Mouse (Mus musculus) T-helper 2 cell (primary cell): ENCODE measurements around the gene Ahnak2.

Experiments used
- in situ Hi-C: fragments of 300-600 bp; cut with MboI, MseI; formaldehyde crosslinking; loops from one replicate; pipeline ENCODE4 v1.15.1; 2025; ENCODE audit warnings: high pct_unique_total_duplicates

The Ahnak2 gene

DNA sequence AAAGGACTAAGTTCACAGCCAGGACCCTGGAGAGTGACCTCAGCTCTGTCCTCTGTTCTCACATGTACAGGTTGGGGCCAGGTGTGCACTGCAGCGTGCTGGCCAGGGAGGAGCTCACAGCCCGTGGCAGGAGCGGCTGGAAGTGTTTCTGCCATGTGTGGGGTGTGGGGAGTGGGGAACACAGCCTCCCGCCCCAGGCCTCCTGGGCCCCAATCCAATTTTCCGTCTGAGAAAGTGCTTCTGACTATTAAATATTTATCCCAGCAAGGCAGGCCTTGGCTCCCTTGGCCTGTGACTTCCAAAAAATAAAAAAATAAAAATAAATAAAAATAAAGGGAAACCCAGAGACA lies 4.2 kb downstream of the Ahnak2 start:
- in situ Hi-C loops = loop anchor here (10.0 kb wide), 1 partner anchor 636 kb away; no protein-coding TSS in a partner anchor

DNA sequence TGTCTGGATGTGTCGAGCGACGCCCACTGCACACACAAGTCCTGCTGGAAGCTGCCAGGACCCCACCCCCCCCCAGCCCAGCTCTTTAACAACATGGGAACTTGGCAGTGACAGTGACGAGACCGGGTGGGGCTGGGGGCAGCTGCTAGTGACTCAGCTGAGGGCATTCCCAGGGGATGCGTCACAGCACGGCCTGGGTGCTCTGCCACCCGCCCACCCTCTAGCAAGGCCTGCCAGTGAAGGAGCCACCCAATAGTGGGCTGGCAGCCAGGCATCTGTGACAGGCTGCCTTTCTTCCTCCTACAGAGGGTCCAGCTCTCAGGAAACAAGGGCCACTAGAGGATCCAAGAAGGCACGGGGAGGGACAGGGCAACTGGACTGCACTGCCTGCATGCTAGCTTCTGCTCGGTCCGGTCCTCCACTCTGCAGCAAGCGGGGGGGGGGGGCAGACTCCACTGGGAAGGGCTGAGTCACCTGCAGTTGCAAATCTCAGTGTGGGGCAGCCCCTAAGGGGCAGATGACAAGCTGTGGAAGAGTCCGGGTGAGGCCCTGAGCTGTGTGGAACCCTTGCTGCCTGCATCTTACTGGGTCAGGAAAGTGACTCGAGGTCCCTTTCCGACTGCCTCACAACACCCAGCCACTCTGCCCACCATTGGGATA lies 4.7 kb downstream of the Ahnak2 start:
- in situ Hi-C loops = loop anchor here (10.0 kb wide), 1 partner anchor 637 kb away; no protein-coding TSS in a partner anchor

DNA sequence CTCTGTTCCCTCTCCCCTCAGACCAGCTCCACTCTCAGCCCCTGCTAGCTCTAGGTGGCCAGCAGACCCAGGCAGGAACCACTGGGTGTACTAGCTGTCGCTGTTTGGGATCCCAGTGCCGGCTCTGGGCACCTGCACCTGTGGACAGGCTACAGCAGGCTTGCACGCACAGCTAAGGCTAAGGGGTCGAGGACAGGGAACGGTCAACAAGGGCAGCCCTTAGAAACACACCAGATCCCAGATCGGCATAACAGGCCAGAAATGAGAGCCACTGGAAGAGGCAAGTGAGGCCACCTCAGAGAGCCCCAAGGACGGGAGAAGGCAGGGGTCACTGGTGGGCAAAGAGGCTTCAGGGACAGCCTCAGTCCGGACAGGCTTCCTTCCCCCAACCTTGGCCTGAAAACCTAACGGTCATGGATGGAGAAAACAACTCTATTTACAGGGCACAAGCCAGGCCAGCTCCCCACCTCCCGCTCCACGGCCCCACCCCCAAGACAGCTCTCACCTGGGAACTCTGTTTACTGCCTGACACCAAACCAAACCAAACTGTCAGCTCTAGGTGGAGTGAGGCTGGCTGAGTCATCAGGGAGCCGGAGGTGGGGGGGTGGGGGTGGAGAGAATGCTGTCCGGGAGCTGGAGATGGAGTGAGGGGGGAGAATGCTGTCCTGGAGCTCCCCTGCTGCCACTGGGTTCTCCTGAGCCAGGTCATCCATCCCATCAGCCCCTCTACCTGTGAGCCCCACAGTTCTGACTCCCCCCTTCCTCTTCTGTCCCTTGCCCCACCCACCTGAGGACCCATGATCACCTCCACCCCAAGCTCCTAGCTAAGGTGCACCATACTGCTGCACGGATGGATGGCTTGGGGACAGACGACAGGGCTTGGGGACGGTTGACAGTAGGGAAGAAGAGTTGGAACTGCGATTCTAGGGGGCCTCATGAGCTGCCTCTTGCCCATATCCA lies 5.6 kb downstream of the Ahnak2 start:
- in situ Hi-C loops = loop anchor here (10.0 kb wide), 1 partner anchor 638 kb away; no protein-coding TSS in a partner anchor

DNA sequence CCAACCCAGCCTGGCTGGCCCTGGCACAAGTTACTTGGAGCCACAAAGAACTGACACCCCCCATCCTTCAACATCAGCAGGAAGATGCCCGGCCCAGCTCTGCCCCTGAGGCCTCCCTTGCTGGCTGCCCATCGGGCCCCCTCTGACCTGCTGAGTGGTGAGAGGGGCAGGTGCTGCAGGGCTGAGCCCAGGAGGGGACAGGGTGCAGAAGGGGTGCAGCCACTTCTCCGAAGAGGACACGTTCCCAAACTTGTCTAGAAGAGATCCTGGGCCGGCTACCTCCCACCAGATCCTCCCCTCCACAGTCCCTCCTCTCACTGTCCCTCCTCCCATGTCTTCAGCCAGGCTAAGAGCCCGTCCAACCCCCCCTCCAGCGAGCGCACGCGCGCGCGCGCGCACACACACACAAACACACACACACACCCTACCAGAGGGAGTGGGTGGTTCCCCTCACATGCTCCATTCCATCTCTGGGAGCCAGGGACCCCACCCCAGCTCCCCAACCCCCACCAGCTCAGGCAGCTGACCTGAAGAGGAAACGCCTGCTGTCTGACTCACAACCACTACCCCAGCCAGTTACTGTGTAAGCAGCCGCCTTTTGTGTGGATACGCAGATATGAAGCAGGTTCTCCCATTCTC lies 6.9 kb downstream of the Ahnak2 start:
- in situ Hi-C loops = loop anchor here (10.0 kb wide), 1 partner anchor 639 kb away; no protein-coding TSS in a partner anchor

DNA sequence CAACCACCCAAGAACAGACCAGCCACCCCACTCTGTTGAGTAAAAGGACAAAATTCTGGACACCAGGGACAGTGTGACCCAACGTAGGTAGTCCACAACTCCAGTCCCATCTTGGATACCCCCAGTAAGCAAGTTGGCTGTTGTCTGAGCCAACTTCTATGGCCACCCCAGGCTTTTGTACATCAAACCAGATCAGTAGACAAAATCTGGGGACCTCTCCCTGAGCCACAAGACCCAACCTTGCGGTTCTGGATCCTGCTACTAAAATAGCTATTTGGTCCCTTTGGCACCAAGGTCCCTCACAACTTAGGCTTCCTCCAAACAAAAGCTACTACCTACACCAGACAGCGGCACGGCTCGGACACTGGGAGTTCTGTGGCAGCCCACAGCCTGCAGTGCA lies 7.5 kb downstream of the Ahnak2 start:
- in situ Hi-C loops = loop anchor here (10.0 kb wide), 1 partner anchor 640 kb away; no protein-coding TSS in a partner anchor

DNA sequence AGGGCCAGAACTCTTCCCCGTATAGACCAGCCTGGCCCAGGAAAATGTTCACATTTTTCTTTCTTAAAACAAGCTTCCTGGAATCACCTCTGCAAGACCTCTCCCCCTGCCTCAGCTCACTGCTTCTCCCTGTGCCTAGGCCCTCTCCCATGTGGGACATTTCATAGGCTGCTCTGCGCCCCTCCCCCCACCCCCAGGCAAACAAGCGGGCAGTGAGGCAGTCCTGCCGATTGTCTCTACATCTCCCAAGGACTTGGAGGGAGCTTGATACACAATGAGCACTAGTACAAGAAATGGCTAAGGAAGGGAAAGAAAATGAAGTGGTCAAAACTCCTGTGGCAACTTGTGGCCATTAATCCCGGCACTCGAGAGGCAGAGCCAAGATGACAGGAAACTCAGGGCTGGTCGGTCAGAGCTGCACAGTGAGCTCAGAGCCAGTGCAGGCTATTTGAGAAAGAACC lies 8.1 kb downstream of the Ahnak2 start:
- in situ Hi-C loops = loop anchor here (10.0 kb wide), 1 partner anchor 640 kb away; no protein-coding TSS in a partner anchor

DNA sequence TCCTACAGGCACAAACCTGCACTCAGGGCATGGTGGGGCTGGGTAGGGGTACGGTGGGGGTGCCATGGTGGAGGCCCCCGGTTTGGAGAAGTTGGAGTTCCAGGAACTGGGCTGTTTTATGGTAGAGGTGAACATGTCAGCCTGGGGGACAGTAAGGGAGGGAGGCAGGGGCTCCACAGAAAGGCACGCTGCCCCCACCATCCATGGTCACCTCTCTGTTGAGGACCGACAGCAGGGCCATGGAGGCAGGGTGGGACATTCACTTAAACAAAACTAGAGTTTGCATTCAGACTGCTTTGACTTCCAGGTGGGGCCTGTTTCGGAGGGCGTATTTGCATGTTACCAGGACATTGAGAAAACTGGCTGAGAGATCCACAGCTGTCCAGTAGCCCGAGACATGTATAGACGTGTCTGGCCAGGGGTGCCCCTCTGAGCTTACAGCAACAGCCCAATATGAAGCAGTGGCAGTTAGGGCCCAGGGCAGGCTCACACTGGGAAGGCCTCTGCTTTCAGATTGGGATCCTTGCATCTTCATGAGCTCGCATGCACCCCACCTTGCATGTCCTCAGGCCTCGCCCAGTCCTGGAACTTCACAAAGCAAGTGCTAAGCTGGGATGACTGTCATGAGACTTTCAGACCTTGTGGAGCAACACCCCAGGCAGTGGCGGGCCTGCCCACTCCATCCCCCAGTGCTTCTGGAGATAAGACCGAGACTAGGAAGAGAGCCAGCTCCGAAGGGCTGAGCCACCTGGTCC lies 8.7 kb downstream of the Ahnak2 start:
- in situ Hi-C loops = loop anchor here (10.0 kb wide), 1 partner anchor 641 kb away; no protein-coding TSS in a partner anchor

DNA sequence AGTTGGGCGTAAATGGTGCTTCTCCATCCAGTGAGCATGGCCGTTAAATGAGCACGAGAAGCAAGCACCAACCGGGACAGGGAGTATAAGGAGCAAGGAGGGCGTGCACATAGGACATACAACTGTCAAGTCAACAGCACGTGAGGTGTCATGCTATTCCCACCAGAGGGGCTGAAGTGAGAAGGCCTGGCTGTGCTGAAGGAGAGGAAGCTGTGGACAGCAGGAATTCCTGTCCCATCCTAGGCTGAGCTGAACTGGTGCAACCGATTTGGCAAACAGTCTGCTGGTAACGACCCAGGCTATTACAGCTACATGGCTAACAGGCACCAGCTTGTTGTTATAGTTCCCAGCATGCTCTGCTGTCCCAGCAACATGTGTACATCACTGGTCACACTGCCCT lies 11.4 kb downstream of the Ahnak2 start:
- in situ Hi-C loops = loop anchor here (10.0 kb wide), 1 partner anchor 644 kb away; no protein-coding TSS in a partner anchor

DNA sequence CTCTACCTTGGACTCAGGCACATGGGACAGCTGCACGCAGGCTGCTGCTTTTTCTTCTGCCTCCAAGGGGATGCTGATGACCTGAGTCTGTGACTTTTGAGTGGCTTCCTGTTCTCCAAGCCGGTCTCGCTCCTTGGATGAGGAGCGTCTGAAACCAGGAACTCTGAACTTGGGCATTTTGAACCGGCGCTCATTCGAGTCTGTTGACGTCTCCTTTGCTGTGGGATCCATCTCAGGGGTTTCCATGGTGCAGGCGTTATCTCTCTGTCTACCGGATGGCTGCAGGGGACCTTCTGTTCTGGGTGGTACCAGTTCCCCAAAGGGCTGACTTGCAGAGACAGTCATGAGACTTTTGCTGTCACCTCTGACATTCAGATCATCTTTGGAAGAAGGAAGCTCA lies 28.0 kb downstream of the Ahnak2 start:
- in situ Hi-C loops = no loop called here

DNA sequence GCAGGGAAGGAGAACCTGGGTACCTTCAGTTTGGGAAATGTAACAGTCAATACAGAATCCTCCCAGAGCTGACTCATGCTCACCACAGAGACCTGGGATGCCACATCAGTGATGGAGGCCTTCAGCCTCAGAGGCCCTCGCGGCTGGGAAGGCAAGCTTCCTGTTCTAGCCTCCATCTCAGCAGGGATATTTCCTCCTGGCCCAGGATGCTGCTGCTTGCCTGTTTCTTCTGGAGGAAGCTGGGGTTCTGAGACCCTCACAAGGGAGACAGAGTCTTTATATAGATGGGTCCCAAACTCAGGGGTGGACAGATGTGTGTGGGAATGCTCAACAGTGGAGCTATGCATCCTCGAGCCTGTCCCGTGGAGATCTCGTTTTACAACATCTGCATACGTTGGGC lies 28.4 kb downstream of the Ahnak2 start:
- in situ Hi-C loops = no loop called here

DNA sequence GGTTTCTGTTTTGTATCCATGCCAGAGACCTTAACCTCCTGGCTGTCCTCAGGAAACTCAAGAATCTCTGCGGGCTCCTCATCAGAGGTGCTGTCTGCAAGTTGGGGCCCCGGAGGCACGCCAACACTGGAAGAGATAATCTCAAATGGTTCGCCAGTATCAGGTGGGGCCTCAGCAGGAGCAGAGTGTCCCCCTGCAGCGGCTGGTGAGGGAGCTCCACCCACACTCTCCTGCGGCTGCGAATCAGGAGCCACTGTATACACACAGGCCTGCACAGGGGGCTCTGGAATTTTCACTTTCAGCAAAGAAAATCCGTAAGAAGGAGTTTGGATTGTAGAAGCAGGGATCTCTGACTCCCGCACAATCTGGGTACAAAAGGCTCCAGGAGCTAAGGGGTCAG lies 29.1 kb downstream of the Ahnak2 start:
- in situ Hi-C loops = no loop called here

DNA sequence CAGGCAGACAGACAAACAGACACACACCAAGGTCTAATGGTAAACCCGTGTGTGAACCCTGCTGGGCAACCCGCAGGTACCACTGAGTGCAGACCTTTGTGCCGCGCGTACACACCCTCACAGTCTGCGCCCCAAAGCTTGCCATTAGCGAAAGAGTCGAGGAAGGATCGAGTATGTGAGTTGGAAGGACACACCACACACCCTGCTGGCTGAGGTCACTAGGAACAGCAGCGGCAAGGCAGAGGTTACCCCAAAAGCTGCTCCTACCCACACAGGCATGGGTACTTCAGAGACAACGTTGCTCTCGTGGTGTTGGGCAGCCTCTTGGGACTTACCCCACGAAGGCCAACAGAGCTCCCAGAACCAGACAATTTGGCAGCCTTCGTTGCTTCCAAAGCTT lies 30.2 kb downstream of the Ahnak2 start:
- in situ Hi-C loops = no loop called here

DNA sequence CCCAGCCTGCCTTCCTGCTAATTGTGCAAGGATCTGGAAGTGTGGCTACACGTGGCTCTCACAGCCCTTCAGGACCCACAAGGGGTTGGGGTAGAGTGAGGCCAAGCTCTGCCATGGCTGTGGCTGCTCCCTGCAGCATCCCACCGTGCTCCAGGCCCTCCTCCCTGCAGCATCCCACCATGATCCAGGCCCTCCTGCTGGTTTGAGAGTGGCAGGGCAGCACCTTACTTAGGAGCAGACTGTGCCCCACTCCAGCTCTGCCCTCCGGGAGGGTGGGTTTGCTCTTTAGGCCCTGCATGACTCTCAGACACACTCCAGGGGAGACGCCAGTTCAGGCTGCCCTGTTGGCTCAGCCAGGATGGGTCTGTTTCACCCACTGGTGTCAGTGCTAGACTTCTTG lies 32.1 kb downstream of the Ahnak2 start:
- in situ Hi-C loops = no loop called here

DNA sequence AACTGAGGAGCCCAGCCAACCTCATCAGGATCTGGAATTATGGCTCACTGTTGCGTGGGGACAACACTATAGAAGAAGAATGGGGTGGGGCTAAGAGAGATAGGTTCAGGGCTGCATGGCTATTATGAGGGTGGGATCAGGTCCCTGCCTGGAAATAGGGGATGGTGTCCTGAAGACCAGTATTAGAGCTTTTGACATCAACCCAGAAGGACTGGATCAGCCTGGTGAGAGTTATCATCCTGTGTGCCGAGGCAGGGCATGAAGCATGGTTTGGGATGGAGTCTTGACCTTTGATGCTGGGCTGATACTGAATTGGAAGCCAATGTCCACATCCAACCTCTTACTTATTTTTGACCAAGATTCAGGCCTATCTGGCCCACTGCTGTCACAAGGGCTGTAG lies 32.7 kb downstream of the Ahnak2 start:
- in situ Hi-C loops = no loop called here

DNA sequence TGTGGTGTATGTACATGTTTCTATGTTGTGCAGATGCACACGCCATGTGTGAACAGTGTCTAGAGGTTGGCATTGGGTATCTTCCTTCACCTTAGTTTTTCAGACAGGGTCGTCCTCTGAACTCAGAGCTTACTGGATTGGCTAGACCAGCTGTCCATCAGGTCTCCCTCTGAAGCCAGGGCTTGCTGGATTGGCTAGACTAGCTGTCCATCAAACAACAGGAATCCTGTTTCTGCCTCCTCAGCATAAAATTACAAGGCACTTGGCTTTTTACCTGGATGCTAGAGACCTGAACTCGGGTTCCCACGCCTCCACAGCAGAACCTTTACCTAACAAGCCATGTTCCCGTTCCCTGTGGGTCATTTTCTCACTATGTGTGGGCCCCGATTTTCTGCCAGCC lies 33.4 kb downstream of the Ahnak2 start:
- in situ Hi-C loops = no loop called here

DNA sequence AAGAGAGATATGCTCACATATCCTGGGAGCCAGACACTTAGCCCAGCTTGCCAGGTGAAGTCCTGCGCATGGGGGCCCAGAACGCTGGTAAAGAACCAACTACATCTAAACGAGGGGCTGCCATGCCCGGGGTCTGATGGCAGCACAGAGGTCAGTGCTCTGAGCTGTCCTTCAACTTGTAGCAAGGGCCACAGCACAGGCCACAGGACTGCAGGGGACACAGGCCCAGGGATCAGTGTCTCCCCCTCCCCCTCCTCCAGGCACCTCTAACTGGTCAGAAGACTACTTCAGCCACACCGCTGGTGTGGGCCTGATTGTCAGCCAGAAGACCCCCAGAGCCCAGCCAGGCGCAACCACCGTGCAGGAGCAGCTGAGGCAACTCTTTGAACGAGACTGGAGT lies 34.3 kb downstream of the Ahnak2 start:
- in situ Hi-C loops = no loop called here

DNA sequence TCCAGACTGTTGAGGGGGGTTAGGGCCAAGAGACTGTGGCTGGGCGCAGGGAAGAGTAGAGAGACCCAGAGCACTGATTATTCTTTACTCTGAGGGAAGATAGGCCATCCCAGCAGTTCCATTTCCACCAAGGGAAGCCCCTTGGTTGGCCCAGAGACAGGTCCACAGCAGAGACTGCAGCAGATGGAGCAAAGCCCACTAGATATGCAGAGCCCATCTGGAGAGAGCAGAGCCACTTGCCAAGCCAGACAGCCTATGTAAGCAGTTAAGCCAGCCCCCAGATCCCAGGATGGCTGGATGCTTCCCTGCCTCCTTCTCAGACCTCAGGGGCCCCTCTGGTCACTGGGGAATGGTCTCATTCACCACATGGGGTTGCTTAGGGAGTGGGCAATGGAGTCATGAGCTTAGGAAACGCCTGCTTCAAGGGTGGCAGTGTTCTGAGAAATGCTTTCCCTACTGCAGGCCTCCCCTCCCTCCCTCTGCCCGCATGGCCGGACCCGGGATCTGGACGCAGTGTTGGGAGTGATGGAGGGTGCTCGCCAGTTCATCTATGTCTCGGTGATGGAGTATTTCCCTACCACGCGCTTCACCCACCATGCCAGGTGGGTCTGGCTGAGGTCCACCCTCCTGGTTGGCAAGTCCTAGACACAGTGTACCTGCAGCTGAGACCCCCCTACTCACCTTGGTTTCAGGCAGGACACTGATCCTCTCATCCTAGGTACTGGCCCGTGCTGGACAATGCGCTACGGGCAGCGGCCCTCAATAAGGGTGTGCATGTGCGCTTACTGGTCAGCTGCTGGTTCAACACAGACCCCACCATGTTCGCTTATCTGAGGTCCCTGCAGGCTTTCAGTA lies 35.2 kb downstream of the Ahnak2 start:
- in situ Hi-C loops = no loop called here

DNA sequence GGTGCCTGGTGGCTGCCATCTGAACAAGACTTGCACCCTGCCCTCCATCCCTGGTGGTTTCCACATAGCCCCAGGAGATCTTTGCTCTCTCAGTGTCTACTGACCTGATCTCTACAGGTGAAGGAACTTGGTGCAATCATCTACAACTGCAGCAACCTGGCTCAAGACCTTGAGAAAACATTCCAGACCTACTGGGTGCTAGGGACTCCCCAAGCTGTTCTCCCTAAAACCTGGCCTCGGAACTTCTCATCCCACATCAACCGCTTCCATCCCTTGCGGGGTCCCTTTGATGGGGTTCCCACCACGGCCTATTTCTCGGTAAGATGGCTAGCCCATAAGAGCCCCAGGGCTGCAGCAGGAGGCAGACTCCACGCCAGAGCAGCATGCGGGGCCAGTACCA lies 35.9 kb downstream of the Ahnak2 start:
- in situ Hi-C loops = no loop called here

DNA sequence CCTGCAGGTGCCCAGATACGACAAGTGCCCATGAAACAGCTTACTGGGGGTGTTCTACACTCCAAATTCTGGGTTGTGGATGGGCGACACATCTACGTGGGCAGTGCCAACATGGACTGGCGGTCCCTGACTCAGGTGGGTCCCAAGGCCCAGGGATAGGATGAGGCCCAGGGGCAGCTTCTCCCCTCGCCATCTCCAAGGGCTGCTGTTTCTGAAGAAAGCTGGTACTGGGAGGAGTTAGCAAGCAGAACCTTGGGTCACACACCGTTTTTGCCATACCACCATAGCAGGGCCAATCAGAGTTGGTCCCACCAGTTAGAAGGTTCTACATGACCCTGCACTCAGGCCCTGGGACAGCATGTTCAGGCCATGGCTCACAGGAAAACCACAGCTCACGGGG lies 37.5 kb downstream of the Ahnak2 start:
- in situ Hi-C loops = no loop called here

DNA sequence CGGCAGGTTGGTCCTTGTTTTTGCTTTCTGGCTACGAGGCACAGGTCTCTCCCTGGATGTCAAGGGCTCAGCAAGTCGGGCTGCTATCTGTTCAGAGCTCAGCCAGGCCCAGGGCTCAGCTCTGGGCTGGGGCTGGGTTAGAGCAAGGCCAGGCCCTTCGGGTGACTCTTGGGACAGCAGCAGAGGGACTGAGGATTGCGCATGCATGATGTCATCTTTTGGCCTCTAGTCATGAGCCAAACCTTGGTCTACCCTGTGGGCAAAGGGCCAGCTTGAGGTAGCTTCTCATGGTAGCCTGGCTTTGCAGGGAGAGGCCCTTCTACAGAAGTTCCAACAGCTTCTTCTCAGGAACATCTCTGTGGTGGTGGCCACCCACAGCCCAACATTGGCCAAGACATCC lies 38.3 kb downstream of the Ahnak2 start:
- in situ Hi-C loops = no loop called here
